Mouse (Mus musculus): ENCODE measurements around the gene Fas. TPM values are rescaled to one million over a fixed set of nuclear protein-coding genes. Genes with fewer than 3 reads are reported as not detected.

The Fas gene
- polyA plus RNA-seq, 1 experiment from 2014 or later, result 0.42 TPM

DNA sequence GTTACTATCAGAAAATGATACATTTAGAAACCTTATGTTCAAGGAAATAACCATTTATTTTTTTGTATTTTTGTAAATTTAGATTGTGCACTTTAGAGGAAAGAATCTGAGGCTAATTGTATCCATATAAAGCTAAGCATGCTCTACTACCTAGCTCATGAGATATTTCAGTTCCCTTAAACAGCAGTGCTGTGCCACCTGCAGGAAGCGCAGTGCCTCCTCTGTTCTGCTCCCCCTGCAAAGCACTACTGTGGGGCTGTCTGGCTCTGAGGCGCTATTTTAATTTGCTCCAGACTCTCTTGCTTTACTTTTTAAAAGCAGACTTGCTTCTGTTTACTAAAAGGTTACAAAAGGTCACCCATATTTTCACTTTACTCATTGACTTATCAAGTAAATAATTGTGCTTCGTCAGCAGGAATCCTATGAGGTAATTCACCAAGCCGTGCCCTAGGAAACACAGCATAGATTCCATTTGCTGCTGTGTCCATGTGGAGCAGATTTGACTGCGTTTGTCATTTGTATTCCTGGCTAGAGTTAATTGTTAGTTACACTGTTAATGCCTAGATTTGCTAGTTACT lies 21.8 kb downstream of the Fas start:
- no peaks in the 10 kb centered on the region for H3K27me3 ChIP-seq
- H3K4me2 ChIP-seq (replicated peaks), result no peak overlapping the region
- 53% methylated on average over 5 of the region's 5 CpGs for WGBS
- H3K36me3 ChIP-seq, result no peaks in the 10 kb centered on the region
- no peak overlapping the region for H3K4me3 ChIP-seq
- ATAC-seq (replicated peaks), result no peak
- no peaks in the 10 kb centered on the region for H3K9me3 ChIP-seq
- H3K27ac ChIP-seq (replicated peaks), result no peak overlapping the region
- no peak overlapping the region for H3K9ac ChIP-seq (replicated peaks)
- no peaks in the 10 kb centered on the region for H3K4me1 ChIP-seq

DNA sequence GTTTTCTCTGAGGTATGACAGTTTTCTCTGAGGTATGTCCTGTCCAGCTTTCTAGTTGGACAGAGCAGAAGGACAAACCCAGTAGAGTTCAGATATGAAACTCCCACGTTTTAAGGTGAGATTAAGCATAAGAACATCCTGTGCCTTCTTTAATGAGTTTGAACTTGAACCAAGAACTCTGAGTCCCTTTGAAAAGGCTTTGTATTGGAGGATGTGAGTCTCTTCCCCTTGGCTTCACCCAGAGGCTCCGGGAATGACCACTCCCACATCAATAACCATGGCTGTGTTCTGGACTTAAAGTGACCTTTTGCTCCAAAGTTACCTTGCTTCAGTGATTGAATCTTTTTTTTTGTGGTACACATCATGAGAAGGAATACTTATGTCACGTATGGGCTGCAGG lies 37.6 kb downstream of the Fas start:
- Histone ChIP-seq H3K4me2 (replicated peaks) (no peak overlapping the region), H3K9ac (replicated peaks) (no peak overlapping the region), H3K4me3 (no peak overlapping the region), H3K9me3 (no peaks in the 10 kb centered on the region), H3K4me1 (no peaks in the 10 kb centered on the region), H3K36me3 (no peaks in the 10 kb centered on the region), H3K27ac (replicated peaks) (no peak overlapping the region), H3K27me3 (no peaks in the 10 kb centered on the region)
- 65% methylated on average over 3 of the region's 3 CpGs for WGBS
- ATAC-seq (replicated peaks), result no peak

DNA sequence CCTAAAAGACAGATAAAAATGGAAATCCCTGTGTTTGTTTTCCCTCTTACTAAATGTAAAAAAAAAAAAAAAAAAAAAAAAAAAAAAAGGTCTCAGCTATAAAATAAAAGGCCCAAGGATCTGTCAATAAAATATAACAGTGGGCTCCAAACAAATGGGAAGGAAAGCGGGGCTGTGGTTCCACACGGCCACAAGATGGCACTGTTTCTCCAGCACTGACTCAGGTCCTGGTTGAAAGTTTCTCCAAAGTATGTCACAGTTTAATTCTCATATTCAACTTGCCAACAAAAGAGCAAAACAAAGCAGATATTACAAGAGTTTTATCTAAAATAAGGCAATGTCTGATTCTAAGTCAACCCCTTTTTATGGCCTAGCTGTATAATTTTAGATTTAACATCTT lies 43.8 kb downstream of the Fas start:
- Histone ChIP-seq H3K9ac (replicated peaks) (no peak overlapping the region), H3K9me3 (no peaks in the 10 kb centered on the region), H3K27ac (replicated peaks) (no peak overlapping the region), H3K27me3 (no peaks in the 10 kb centered on the region), H3K36me3 (no peaks in the 10 kb centered on the region), H3K4me3 (no peak overlapping the region), H3K4me2 (replicated peaks) (no peak overlapping the region), H3K4me1 (no peaks in the 10 kb centered on the region)
- ATAC-seq (replicated peaks), result peak; percentile 84
- WGBS, result 0% methylated on average over 2 of the region's 2 CpGs

DNA sequence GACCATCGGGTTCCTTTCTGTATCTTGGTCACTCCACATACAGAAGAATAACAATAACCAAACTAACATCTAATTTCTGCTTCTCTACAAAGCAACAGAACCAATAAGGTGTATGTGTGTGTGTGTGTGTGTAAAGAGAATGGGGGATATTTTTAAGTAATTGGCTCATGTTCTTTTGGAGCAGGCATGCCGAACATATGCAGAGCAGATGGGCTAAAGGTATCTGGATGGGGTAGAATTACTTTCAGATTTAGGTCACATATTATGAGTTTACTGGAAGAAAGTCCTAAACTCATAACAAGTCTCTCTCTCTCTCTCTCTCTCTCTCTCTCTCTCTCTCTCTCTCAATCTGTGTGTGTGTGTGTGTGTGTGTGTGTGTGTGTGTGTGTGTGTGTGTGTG lies 54.2 kb downstream of the Fas start:
- H3K27ac ChIP-seq (replicated peaks), result no peak overlapping the region
- no peaks in the 10 kb centered on the region for H3K27me3 ChIP-seq
- H3K9ac ChIP-seq (replicated peaks), result no peak overlapping the region
- H3K4me1 ChIP-seq, result peaks cover 9% of the 10 kb centered on the region
- no peaks in the 10 kb centered on the region for H3K36me3 ChIP-seq
- H3K4me2 ChIP-seq (replicated peaks), result no peak overlapping the region
- no peak overlapping the region for H3K4me3 ChIP-seq
- 0 out of 2 replicates have a peak, but pooled peaks have one; percentile 18 for ATAC-seq (replicated peaks)
- WGBS, result 70% methylated on average over 2 of the region's 2 CpGs
- H3K9me3 ChIP-seq, result no peaks in the 10 kb centered on the region

DNA sequence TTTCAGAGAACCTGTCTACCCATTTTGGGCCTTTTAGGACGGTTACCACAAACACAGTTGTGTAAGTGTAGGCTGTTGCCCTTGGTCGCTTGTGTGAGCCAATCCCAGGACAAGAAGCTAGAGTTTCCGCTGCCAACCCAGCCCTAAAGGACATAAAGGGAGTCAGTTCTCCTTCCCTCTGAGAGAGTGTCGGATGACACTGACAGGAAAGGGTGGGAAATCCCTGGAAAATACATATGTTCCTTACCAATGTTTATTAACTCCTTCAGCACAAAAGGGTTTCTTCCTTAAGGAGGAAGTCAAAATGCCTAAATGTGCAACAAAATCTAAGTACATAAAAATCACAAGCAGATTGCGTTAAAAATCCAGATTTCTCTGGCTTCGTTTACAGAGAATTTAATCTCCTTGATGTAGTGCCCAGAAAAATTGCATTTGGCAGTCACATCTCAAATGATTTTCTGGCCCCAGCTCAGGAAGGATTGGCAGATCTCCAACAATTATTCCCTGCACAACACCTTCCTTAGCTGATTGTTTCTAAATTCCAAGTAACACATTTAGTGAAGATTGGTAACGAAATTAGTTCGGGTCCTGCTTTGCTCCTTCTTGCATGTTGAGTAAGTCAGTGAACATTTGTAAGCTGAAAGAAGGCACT lies 55.3 kb downstream of the Fas start:
- WGBS, result 28% methylated on average over 8 of the region's 8 CpGs
- Histone ChIP-seq H3K4me3 (no peak overlapping the region), H3K9ac (replicated peaks) (no peak overlapping the region), H3K27me3 (no peaks in the 10 kb centered on the region), H3K4me1 (peaks cover 9% of the 10 kb centered on the region), H3K9me3 (no peaks in the 10 kb centered on the region), H3K4me2 (replicated peaks) (0 out of 2 replicates have a peak overlapping the region, but pooled peaks have one; percentile 10), H3K27ac (replicated peaks) (peak overlapping the region; percentile 80), H3K36me3 (no peaks in the 10 kb centered on the region)
- ATAC-seq (replicated peaks), result peak; percentile 59

DNA sequence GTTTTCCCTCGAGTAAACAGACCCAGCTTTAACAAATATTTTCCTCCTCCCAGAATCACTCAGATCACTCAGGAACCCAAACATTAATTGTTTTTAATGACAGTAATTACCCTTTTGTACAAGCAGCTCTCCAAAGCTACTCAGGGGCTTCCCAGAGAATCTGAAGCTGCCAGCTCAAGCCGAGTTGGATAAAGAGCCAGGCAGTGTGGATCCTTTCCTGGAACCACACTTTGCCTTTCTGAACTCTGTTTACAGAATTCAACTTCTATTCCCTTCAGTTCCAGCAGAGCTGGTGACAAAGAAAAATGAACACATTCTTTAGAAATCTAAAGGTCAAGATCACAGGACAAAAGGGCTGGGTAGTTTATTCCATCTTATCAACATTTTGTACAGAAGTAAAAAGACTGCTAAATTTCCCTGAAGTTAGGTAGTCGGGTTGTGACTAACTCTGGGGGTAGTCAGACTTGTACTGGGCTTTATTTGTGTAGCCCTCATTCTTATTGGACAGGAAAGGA lies 62.9 kb downstream of the Fas start:
- Histone ChIP-seq H3K4me1 (no peaks in the 10 kb centered on the region), H3K27ac (replicated peaks) (no peak overlapping the region), H3K4me2 (replicated peaks) (no peak overlapping the region), H3K27me3 (no peaks in the 10 kb centered on the region), H3K36me3 (no peaks in the 10 kb centered on the region), H3K9me3 (no peaks in the 10 kb centered on the region), H3K9ac (replicated peaks) (no peak overlapping the region), H3K4me3 (no peak overlapping the region)
- 29% methylated on average over 3 of the region's 3 CpGs for WGBS
- ATAC-seq (replicated peaks), result no peak

DNA sequence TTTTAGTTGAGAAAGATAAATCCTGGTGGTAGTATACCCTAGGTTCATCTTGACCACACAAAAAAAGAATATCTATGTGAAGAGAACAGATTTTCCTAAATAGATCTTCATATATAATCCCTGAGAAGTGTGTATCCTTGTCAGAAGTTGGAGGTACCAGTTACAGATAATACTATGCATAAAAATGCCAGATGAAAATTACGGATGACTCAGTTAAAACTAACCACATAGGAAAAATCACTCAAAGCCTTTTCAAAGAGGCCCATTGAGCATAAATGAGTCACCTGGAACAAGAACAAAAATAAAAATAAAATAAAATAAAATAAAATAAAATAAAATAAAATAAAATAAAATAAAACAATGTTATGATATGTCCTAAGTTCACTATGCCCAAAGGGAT lies 72.2 kb downstream of the Fas start:
- Histone ChIP-seq H3K9ac (replicated peaks) (no peak overlapping the region), H3K27ac (replicated peaks) (no peak overlapping the region), H3K4me3 (no peak overlapping the region), H3K4me2 (replicated peaks) (no peak overlapping the region), H3K36me3 (no peaks in the 10 kb centered on the region), H3K4me1 (no peaks in the 10 kb centered on the region), H3K9me3 (0 out of 2 replicates have a peak, but pooled peaks cover 5% of the 10 kb centered on the region), H3K27me3 (no peaks in the 10 kb centered on the region)
- ATAC-seq (replicated peaks), result no peak
- 84% methylated on average over 1 of the region's 1 CpGs for WGBS

DNA sequence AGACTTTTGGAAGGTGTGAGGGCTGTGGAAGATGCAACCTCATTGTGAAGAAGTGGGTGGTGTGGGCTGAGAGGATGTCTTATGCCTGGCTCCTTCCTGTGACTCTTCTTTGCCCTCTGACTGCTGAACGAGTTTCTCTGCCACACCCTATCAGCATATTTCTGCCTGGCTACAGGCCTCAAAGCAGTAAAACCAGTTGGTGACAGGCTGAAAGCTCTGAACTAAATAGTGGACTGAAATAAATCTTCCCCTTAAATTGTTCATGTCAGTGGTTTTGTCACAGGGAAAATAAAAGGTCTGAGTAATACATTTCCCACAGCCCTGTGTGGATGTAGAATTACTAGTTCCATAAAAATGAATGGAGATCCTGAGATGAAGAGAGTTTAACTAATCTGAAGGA lies 79.1 kb downstream of the Fas start:
- H3K9me3 ChIP-seq, result no peaks in the 10 kb centered on the region
- no peak for ATAC-seq (replicated peaks)
- no peak overlapping the region for H3K9ac ChIP-seq (replicated peaks)
- H3K4me1 ChIP-seq, result no peaks in the 10 kb centered on the region
- H3K4me3 ChIP-seq, result no peak overlapping the region
- H3K4me2 ChIP-seq (replicated peaks), result no peak overlapping the region
- H3K36me3 ChIP-seq, result no peaks in the 10 kb centered on the region
- 44% methylated on average over 1 of the region's 1 CpGs for WGBS
- no peaks in the 10 kb centered on the region for H3K27me3 ChIP-seq
- no peak overlapping the region for H3K27ac ChIP-seq (replicated peaks)

DNA sequence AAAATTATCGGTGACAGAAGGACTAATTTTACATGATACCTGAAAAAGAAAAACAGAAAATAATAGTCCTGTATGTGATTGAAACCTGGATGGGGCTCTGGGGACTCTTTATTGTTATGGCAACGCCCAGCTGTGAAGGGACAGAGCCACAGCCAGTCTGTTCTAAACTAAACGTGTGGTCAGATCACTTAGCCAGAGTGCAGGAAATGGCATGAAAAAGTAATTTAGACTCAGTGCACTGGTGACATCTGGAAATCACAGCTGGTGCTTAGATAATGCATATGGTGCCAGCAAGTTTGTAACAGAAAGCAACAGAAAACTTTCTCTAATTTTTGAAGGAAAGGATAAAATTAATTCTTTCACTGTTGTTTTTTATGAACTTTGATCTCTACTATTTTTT lies 79.9 kb downstream of the Fas start:
- Histone ChIP-seq H3K4me1 (no peaks in the 10 kb centered on the region), H3K4me3 (no peak overlapping the region), H3K27ac (replicated peaks) (no peak overlapping the region), H3K36me3 (no peaks in the 10 kb centered on the region), H3K9ac (replicated peaks) (no peak overlapping the region), H3K27me3 (no peaks in the 10 kb centered on the region), H3K4me2 (replicated peaks) (no peak overlapping the region), H3K9me3 (no peaks in the 10 kb centered on the region)
- ATAC-seq (replicated peaks), result no peak
- 63% methylated on average over 3 of the region's 3 CpGs for WGBS

Other genes starting within 250 kb of the Fas start
- gene Lipn, start 223.3 kb upstream of the Fas start, polyA plus RNA-seq (2015; fragmentation: Nextera tagmentation; extraction: Ambion mirVana), result not detected in 2 replicates
- not detected in 2 replicates for gene Lipm, start 189.7 kb upstream of the Fas start, polyA plus RNA-seq (2015; fragmentation: Nextera tagmentation; extraction: Ambion mirVana)
- not detected in 2 replicates for gene Ankrd22, start 124.6 kb upstream of the Fas start, polyA plus RNA-seq (2015; fragmentation: Nextera tagmentation; extraction: Ambion mirVana)
- 7.1 and 7.5 TPM in 2 replicates for gene Stambpl1, start 98.4 kb upstream of the Fas start, polyA plus RNA-seq (2015; fragmentation: Nextera tagmentation; extraction: Ambion mirVana)
- gene Acta2, start 35.1 kb upstream of the Fas start, polyA plus RNA-seq (2015; fragmentation: Nextera tagmentation; extraction: Ambion mirVana), result 6.3 and 7.1 TPM in 2 replicates
- gene Ch25h, start 184.5 kb downstream of the Fas start, polyA plus RNA-seq (2015; fragmentation: Nextera tagmentation; extraction: Ambion mirVana), result 0.17 and 0.67 TPM in 2 replicates
- 14.9 and 16.6 TPM in 2 replicates for gene Lipa, start 236.8 kb downstream of the Fas start, polyA plus RNA-seq (2015; fragmentation: Nextera tagmentation; extraction: Ambion mirVana)